Mouse (Mus musculus) ES-E14 (cell line): ENCODE measurements around the gene Wdpcp.

Source experiments
- CHD2 ChIP-seq: IDR thresholded peaks from 2 replicates; pipeline ENCODE4 v1.6.1; 2014; ENCODE audit warnings: mild to moderate bottlenecking, low read depth, low read length, inconsistent platforms
- HCFC1 ChIP-seq: IDR thresholded peaks from 2 replicates; pipeline ENCODE4 v1.6.1; 2012; ENCODE audit warnings: low read length, inconsistent platforms, borderline replicate concordance; ENCODE audit not compliant: insufficient read depth
- MAFK ChIP-seq: IDR thresholded peaks from 2 replicates; pipeline ENCODE4 v1.6.1; 2014; ENCODE audit warnings: mild to moderate bottlenecking, low read depth, low read length, inconsistent platforms; ENCODE audit not compliant: insufficient read depth
- ZC3H11A ChIP-seq: IDR thresholded peaks from 2 replicates; pipeline ENCODE4 v1.6.1; 2012; ENCODE audit warnings: low read depth, mild to moderate bottlenecking, inconsistent platforms, low read length, borderline replicate concordance

- TF ChIP-seq MAFK (no peak), ZC3H11A (no peak), CHD2 (no peak), HCFC1 (no peak)
These were observed 296.6 kb downstream of the Wdpcp start for GRCm38 (mm10) chr11:21868675-21869074.
